Mouse (Mus musculus): ENCODE results near the gene Dglucy.

Dglucy gene

GRCm38 (mm10) chr12:100934796-100935195, 155.9 kb downstream of the Dglucy start:
- DNase-seq (ENCODE audit: low spot score), result no peak

- DNase-seq (ENCODE audit: low spot score), result peak; percentile 84
Observed at GRCm38 (mm10) chr12:100936116-100936515, 157.3 kb downstream of the Dglucy start.

- no peak for DNase-seq (ENCODE audit: low spot score)
Observed at GRCm38 (mm10) chr12:100936737-100937136, 157.9 kb downstream of the Dglucy start.

GRCm38 (mm10) chr12:100937441-100938360, 158.8 kb downstream of the Dglucy start:
- no peak for DNase-seq (ENCODE audit: low spot score)

GRCm38 (mm10) chr12:100941361-100941760, 162.5 kb downstream of the Dglucy start:
- no peak for DNase-seq (ENCODE audit: low spot score)

- no peak for DNase-seq (ENCODE audit: low spot score)
Observed at GRCm38 (mm10) chr12:100943146-100943545, 164.3 kb downstream of the Dglucy start.

GRCm38 (mm10) chr12:100944921-100945336, 166.1 kb downstream of the Dglucy start:
- no peak for DNase-seq (ENCODE audit: low spot score)

GRCm38 (mm10) chr12:100945501-100945900, 166.6 kb downstream of the Dglucy start:
- DNase-seq (ENCODE audit: low spot score), result no peak

- no peak for DNase-seq (ENCODE audit: low spot score)
Observed at GRCm38 (mm10) chr12:100945948-100946347, 167.1 kb downstream of the Dglucy start.
